Mouse (Mus musculus) ES-E14 (cell line): ENCODE results near the gene Fank1.

Experiments
- CHD2 ChIP-seq: IDR thresholded peaks from 2 replicates; pipeline ENCODE4 v1.6.1; 2014; ENCODE audit warnings: mild to moderate bottlenecking, low read depth, low read length, inconsistent platforms
- HCFC1 ChIP-seq: IDR thresholded peaks from 2 replicates; pipeline ENCODE4 v1.6.1; 2012; ENCODE audit warnings: low read length, inconsistent platforms, borderline replicate concordance; ENCODE audit not compliant: insufficient read depth
- MAFK ChIP-seq: IDR thresholded peaks from 2 replicates; pipeline ENCODE4 v1.6.1; 2014; ENCODE audit warnings: mild to moderate bottlenecking, low read depth, low read length, inconsistent platforms; ENCODE audit not compliant: insufficient read depth
- ZC3H11A ChIP-seq: IDR thresholded peaks from 2 replicates; pipeline ENCODE4 v1.6.1; 2012; ENCODE audit warnings: low read depth, mild to moderate bottlenecking, inconsistent platforms, low read length, borderline replicate concordance

- TF ChIP-seq MAFK (no peak), ZC3H11A (no peak), HCFC1 (no peak), CHD2 (no peak)
Measured at GRCm38 (mm10) chr7:133813331-133813730, 36.7 kb downstream of the Fank1 start.
